Mouse (Mus musculus): ENCODE results near the gene Gpatch11.

Gene Gpatch11

DNA sequence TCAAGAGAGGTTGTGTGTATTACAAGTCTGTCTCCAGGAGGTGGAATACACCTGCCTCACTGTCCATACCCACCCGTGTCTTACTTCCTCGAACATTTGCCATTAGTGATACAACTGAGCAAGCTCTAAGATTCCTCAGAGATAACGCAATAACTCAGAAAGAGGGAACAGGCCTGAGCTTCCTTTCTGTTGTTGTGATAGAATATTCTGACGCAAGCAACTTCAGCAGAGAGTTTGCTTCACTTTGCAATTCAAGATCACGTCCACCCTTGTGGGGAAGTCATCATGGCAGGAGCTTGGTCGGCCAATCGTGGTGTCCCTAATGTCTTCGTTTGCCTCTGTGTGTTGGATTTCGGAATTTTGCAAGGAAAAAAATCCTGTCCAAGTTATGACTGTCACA, 55.7 kb downstream of the Gpatch11 start:
- in situ Hi-C loops (cut with MboI, MseI), result loop anchor here in 1 of 2 experiments (10.0 kb wide), 1 partner anchor 684 kb away; no protein-coding TSS in a partner anchor

- in situ Hi-C loops (cut with MboI, MseI), result loop anchor here in 1 of 2 experiments (10.0 kb wide), 1 partner anchor 680 kb away; no protein-coding TSS in a partner anchor
Observed at GRCm38 (mm10) chr17:78894991-78895390, 59.6 kb downstream of the Gpatch11 start.

GRCm38 (mm10) chr17:78895394-78895793, 60.0 kb downstream of the Gpatch11 start:
- in situ Hi-C loops (cut with MboI, MseI), result loop anchor here in 1 of 2 experiments (10.0 kb wide), 1 partner anchor 679 kb away; no protein-coding TSS in a partner anchor

Measured in T-helper 17 cell (primary cell).